Mouse (Mus musculus): ENCODE data around the gene Ttc9c. TPM values are rescaled to one million over a fixed set of nuclear protein-coding genes. Genes with fewer than 3 reads are reported as not detected.

Ttc9c gene
- polyA plus RNA-seq, 1 experiment from 2014 or later: 25.1 TPM

GRCm38 (mm10) chr19:8802130-8802821 is 16.9 kb downstream of the Ttc9c start, which contains the start of gene Zbtb3:
Gene Zbtb3 (plus strand): TSS chr19:8802555.
- Histone ChIP-seq H3K4me1 (replicated peaks) (peaks cover 48% of the 10 kb centered on the region), H3K4me2 (peak within 1 kb of the TSS; percentile 78)
- WGBS (ENCODE audit: insufficient replicate concordance): under 1% methylated on average over 30 of the region's 30 CpGs

DNA sequence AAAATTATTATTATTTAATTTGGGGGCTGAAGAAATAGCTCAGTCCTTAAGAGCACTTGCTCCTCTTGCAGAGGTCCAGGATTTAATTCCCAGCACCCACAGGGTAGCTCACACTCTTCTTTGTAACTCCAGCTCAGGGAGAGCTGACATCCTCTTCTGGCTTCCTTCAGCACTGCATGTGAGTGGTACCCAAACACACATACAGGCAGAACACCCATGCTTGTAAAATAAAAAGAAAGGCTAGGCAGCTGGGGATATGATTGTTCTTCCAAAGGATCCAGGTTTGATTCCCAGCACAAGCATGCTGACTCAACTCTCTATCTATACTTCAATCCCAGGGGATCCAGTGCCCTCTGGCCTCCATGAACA is 20.2 kb downstream of the Ttc9c start:
- Histone ChIP-seq H3K4me1 (replicated peaks) (peaks cover 50% of the 10 kb centered on the region), H3K9me3 (replicated peaks) (no peaks in the 10 kb centered on the region), H3K36me3 (peaks cover 20% of the 10 kb centered on the region), H3K4me2 (peak overlapping the region; percentile 79), H3K4me3 (replicated peaks) (peak overlapping the region; percentile 73), H3K27me3 (no peaks in the 10 kb centered on the region), H3K9ac (no peak overlapping the region; the same call in 1 of the 2 replicates), H3K27ac (no peak overlapping the region)
- DNase-seq (no peak), ATAC-seq (ENCODE audit: low read depth) (no peak)

More at GRCm38 (mm10) chr19:8802130-8802821, 16.9 kb downstream of the Ttc9c start, which contains the start of gene Zbtb3:
- peak; percentile 95 for ATAC-seq (ENCODE audit: low read depth)
- peak; percentile 97 for DNase-seq
- Histone ChIP-seq H3K27ac (peak within 1 kb of the TSS; percentile 80), H3K4me3 (replicated peaks) (peak within 1 kb of the TSS; percentile 68), H3K36me3 (peaks cover 17% of the 10 kb centered on the region), H3K9ac (peak within 1 kb of the TSS; percentile 69), H3K27me3 (no peaks in the 10 kb centered on the region), H3K9me3 (replicated peaks) (no peaks in the 10 kb centered on the region)

DNA sequence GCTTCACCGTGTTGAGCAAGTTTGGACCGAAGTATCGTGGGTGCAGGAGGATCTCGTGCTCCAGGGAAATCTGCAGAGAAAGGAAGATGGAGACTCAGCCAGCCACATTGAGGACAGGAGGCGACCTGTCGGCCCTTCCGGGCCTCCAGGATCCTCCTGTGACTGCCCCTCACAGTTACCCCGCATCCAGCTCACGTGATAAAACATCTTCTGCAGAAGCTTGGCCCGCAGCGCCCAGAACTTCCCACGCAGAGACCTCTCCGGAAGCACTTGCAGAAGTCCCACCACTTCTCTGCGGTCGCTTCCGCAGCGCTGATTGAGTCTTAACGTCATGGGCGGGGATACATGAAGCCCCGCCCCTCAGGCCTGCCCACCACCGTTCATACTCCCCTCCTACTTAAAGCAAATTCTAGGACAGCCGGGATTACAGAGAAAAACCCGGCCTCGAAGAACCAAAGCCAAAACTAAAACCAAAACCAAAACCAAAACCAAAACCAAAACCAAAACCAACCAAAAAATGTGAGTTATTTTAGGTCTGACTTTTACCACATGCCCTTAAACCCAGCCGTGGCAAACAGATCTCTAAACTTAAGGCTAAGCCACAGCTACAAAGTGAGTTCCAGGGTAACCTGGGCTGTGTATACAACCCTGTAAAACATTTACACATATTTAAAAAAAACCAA is 20.7 kb downstream of the Ttc9c start, which contains the start of gene Polr2g:
TSS of gene Polr2g (minus strand) at position 314 of the 683 bp plus-strand sequence.
- Histone ChIP-seq H3K4me2 (peak within 1 kb of the TSS; percentile 79), H3K36me3 (peaks cover 25% of the 10 kb centered on the region), H3K9me3 (replicated peaks) (no peaks in the 10 kb centered on the region), H3K9ac (peak within 1 kb of the TSS; percentile 79), H3K4me3 (replicated peaks) (peak within 1 kb of the TSS; percentile 73), H3K4me1 (replicated peaks) (peaks cover 45% of the 10 kb centered on the region), H3K27me3 (no peaks in the 10 kb centered on the region), H3K27ac (peak within 1 kb of the TSS; percentile 60)
- 1% methylated on average over 25 of the region's 25 CpGs for WGBS (ENCODE audit: insufficient replicate concordance)
- DNase-seq (peak; percentile 79), ATAC-seq (ENCODE audit: low read depth) (peak; percentile 60)

DNA sequence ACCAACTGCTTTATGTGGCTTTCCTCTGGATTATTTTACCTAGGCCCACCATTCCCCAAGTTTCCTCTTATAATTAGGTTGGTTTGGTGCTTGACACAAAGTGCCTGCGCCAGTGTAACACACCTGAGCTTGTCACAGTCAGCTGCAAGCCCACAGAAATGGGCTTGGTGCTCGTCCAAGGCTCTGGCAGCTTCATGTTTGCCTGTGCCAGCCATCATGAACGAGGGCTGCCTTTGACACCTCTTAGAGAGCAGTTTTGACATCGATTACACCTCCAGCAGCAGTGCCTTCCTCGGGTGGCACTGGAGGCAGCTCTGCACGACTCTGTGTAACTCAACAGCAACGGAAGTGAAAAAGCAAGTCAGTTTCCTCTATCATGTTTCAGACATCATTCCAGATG is 29.0 kb downstream of the Ttc9c start:
- Histone ChIP-seq H3K9me3 (replicated peaks) (no peaks in the 10 kb centered on the region), H3K4me2 (no peak overlapping the region), H3K27me3 (no peaks in the 10 kb centered on the region), H3K4me1 (replicated peaks) (peaks cover 14% of the 10 kb centered on the region), H3K4me3 (replicated peaks) (no peak overlapping the region), H3K9ac (no peak overlapping the region), H3K27ac (no peak overlapping the region), H3K36me3 (peaks cover 35% of the 10 kb centered on the region)
- 64% methylated on average over 7 of the region's 7 CpGs for WGBS (ENCODE audit: insufficient replicate concordance)
- no peak for ATAC-seq (ENCODE audit: low read depth)
- no peak for DNase-seq

- DNase-seq (no peak), ATAC-seq (ENCODE audit: low read depth) (no peak)
- WGBS (ENCODE audit: insufficient replicate concordance): 62% methylated on average over 1 of the region's 1 CpGs
- H3K4me2 ChIP-seq: no peak overlapping the region
- no peak overlapping the region for H3K4me3 ChIP-seq (replicated peaks)
- no peaks in the 10 kb centered on the region for H3K9me3 ChIP-seq (replicated peaks)
- H3K27me3 ChIP-seq: no peaks in the 10 kb centered on the region
- H3K9ac ChIP-seq: no peak overlapping the region; the same call in 1 of the 2 replicates
- H3K4me1 ChIP-seq (replicated peaks): peaks cover 22% of the 10 kb centered on the region
- H3K27ac ChIP-seq: peak overlapping the region; percentile 19; the same call in 1 of the 2 replicates
- H3K36me3 ChIP-seq: peaks cover 25% of the 10 kb centered on the region
Observed at GRCm38 (mm10) chr19:8789171-8789570, 30.0 kb downstream of the Ttc9c start.

GRCm38 (mm10) chr19:8788521-8788920 is 30.6 kb downstream of the Ttc9c start:
- Histone ChIP-seq H3K36me3 (peaks cover 23% of the 10 kb centered on the region), H3K27ac (no peak overlapping the region)
- no peak for DNase-seq

GRCm38 (mm10) chr19:8786008-8786781 is 32.9 kb downstream of the Ttc9c start, which contains the start of gene Taf6l:
Gene Taf6l (minus strand): TSS chr19:8786417.
- DNase-seq (peak; percentile 94), ATAC-seq (ENCODE audit: low read depth) (peak; percentile 99)
- Histone ChIP-seq H3K9me3 (replicated peaks) (no peaks in the 10 kb centered on the region), H3K27me3 (no peaks in the 10 kb centered on the region), H3K36me3 (peaks cover 31% of the 10 kb centered on the region), H3K9ac (peak within 1 kb of the TSS; percentile 87), H3K4me3 (replicated peaks) (peak within 1 kb of the TSS; percentile 79), H3K4me1 (replicated peaks) (peaks cover 22% of the 10 kb centered on the region), H3K27ac (peak within 1 kb of the TSS; percentile 87), H3K4me2 (peak within 1 kb of the TSS; percentile 89)
- 1% methylated on average over 32 of the region's 32 CpGs for WGBS (ENCODE audit: insufficient replicate concordance)

More at GRCm38 (mm10) chr19:8788521-8788920, 30.6 kb downstream of the Ttc9c start:
- H3K27me3 ChIP-seq: no peaks in the 10 kb centered on the region
- WGBS (ENCODE audit: insufficient replicate concordance): 56% methylated on average over 3 of the region's 3 CpGs
- H3K9me3 ChIP-seq (replicated peaks): no peaks in the 10 kb centered on the region
- ATAC-seq (ENCODE audit: low read depth): no peak
- H3K4me2 ChIP-seq: no peak overlapping the region
- peaks cover 22% of the 10 kb centered on the region for H3K4me1 ChIP-seq (replicated peaks)
- no peak overlapping the region for H3K9ac ChIP-seq
- H3K4me3 ChIP-seq (replicated peaks): no peak overlapping the region

DNA sequence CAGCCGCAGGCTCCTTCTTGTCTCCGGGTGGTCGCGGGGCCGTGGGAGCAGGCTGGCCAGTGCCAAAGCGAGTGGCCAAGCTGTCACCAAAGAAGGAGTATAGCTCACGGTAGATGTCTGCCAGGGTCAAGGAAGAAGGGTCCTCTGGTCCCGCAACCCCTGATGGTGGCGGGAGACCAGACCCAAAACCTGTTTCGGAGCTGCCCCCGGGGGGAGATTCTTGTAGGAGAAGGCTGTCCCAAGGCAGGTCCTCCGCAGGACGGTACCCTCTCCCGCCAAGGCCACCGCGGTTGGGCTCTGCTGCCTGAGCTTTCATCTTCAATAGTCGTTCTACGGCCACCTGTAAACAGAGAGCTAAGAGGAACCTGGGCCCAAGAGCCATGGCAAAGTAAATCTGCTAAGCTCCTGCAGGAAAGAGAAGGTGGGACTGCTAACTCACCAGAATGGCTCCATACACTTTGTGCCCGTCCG is 44.1 kb downstream of the Ttc9c start:
- DNase-seq: no peak
- Histone ChIP-seq H3K27me3 (no peaks in the 10 kb centered on the region), H3K4me1 (replicated peaks) (peaks cover 57% of the 10 kb centered on the region), H3K36me3 (peaks cover 53% of the 10 kb centered on the region), H3K4me3 (replicated peaks) (peak overlapping the region; percentile 87), H3K9me3 (replicated peaks) (no peaks in the 10 kb centered on the region), H3K27ac (peak overlapping the region; percentile 99), H3K9ac (peak overlapping the region; percentile 98), H3K4me2 (peak overlapping the region; percentile 99)
- WGBS (ENCODE audit: insufficient replicate concordance): 8% methylated on average over 20 of the region's 20 CpGs
- ATAC-seq (ENCODE audit: low read depth): no peak

DNA sequence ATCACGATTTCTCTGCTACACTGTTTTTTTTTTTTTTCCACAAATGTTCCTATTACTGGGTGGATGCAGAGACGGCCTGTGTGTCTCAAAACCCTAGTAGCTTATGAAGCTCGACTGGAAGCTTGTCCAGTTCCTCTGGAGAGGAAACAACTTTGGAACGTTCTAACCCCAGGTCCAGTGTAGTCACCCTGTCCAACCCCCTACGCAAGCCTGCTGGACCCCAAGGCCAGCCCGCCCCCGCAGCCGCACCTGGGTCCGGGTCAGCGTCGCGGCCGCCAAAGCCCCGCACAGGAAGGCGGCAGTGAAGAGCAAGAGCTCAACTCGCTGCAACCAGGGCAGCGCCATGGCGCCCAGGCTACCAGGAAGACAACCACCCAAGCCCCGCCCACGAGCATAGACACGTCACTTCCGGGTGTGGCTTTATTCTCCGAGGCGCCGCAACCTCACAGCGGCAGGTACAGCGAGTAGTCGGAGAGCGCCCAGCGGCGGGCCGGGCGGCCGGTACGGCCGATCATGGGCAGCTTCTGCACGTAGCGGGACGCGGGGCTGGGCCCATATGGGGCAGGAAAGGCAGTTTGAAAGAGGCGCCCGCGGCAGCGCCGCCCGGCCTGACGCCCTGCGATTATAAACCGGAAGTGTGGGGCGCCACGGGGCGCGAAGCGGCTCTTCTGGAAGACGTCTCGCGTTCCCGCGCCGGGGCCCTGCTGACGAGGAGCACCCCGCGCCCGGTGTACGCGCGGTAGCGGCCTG is 44.9 kb downstream of the Ttc9c start, which contains the start of gene Tmem179b:
TSS of gene Tmem179b (minus strand) at position 382 of the 750 bp plus-strand sequence.
- H3K4me1 ChIP-seq (replicated peaks): peaks cover 57% of the 10 kb centered on the region
- H3K36me3 ChIP-seq: peaks cover 55% of the 10 kb centered on the region
- under 1% methylated on average over 68 of the region's 68 CpGs for WGBS (ENCODE audit: insufficient replicate concordance)

GRCm38 (mm10) chr19:8773409-8773808 is 45.7 kb downstream of the Ttc9c start:
- no peaks in the 10 kb centered on the region for H3K27me3 ChIP-seq
- H3K4me3 ChIP-seq (replicated peaks): peak overlapping the region; percentile 87
- H3K4me1 ChIP-seq (replicated peaks): peaks cover 57% of the 10 kb centered on the region
- DNase-seq (no peak), ATAC-seq (ENCODE audit: low read depth) (no peak)
- 15% methylated on average over 6 of the region's 6 CpGs for WGBS (ENCODE audit: insufficient replicate concordance)
- peaks cover 57% of the 10 kb centered on the region for H3K36me3 ChIP-seq
- H3K9ac ChIP-seq: peak overlapping the region; percentile 98
- H3K27ac ChIP-seq: peak overlapping the region; percentile 99
- H3K4me2 ChIP-seq: peak overlapping the region; percentile 99
- H3K9me3 ChIP-seq (replicated peaks): no peaks in the 10 kb centered on the region

More for the DNA sequence above, 44.9 kb downstream of the Ttc9c start, which contains the start of gene Tmem179b:
- ATAC-seq (ENCODE audit: low read depth) (peak; percentile 85), DNase-seq (peak; percentile 93)
- Histone ChIP-seq H3K4me3 (replicated peaks) (peak within 1 kb of the TSS; percentile 87), H3K9me3 (replicated peaks) (no peaks in the 10 kb centered on the region), H3K4me2 (peak within 1 kb of the TSS; percentile 99), H3K27ac (peak within 1 kb of the TSS; percentile 99), H3K27me3 (no peaks in the 10 kb centered on the region), H3K9ac (peak within 1 kb of the TSS; percentile 98)
